Mouse (Mus musculus): ENCODE data around the gene Arhgap45.

Arhgap45 gene

DNA sequence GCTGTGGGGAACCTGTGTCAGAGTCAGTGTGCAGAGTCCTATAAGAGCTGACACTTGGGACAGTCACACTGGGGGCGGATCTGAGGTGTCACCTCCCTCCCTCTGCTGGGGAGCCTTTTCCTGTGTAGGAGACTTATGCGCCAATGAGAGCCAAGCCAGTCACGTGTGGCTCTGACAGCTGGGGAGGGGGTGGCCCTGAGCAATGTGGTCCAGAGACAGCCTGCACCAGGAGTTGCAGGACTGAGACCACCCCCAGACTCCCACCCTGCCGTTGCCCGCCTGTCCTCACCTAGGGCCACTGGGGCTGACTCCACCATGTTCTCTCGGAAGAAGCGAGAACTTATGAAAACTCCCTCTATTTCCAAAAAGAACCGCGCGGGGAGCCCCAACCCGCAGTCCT, at the start of gene Arhgap45:
Gene Arhgap45 (plus strand): TSS at position 143 of the 400 bp plus-strand sequence.
- peaks cover 34% of the 10 kb centered on the region for H3K27me3 ChIP-seq (ENCODE audit: insufficient read depth, low read length)
- H3K36me3 ChIP-seq (ENCODE audit: insufficient read depth, low read length): peaks cover 19% of the 10 kb centered on the region
- H3K4me3 ChIP-seq (replicated peaks; ENCODE audit: low read length): peak within 1 kb of the TSS; percentile 58; the same call in 1 of the 2 replicates
- H3K4me1 ChIP-seq (replicated peaks; ENCODE audit: low read depth, low read length): peaks cover 96% of the 10 kb centered on the region
- no peak for TF ChIP-seq POU5F1 (IDR thresholded peaks at IDR 0.05; ENCODE audit: borderline replicate concordance, low read length)
- TF ChIP-seq NANOG (IDR thresholded peaks at IDR 0.05; ENCODE audit: borderline replicate concordance, low read length): no peak
- no peak for TF ChIP-seq CTCF (conservative IDR thresholded peaks at IDR 0.05; ENCODE audit: low read length)
- H3K9me3 ChIP-seq (ENCODE audit: low read length): no peaks in the 10 kb centered on the region

DNA sequence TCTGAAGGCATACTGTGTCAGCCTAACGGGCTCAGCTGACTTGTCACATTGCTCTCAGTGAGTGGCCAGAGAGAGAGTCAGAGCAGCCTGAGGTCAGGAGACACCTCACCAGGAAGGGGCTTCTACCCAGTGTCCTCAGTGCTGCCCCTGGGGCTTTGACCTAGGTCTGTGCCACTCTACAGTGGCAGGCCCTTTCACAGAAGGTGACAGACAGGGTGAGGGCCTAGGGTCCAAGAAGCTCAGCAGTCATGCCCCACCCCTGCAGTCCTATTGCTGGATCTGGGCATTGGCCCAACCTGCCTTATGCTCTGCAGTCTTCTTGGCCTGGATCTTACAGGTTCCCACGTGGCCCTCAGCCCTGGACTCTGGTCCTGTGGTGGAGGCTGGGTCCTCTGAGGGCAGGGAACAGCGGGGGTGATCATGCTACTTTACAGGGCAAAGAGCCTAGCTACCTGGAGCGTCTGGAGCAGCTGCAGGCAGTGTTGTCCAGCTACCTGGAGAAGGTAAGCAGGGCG, 49.5 kb upstream of the Arhgap45 start:
- TF ChIP-seq POU5F1 (IDR thresholded peaks at IDR 0.05; ENCODE audit: borderline replicate concordance, low read length): no peak
- TF ChIP-seq CTCF (conservative IDR thresholded peaks at IDR 0.05; ENCODE audit: low read length): no peak
- no peak for TF ChIP-seq NANOG (IDR thresholded peaks at IDR 0.05; ENCODE audit: borderline replicate concordance, low read length)
- Histone ChIP-seq H3K4me3 (replicated peaks; ENCODE audit: low read length) (no peak overlapping the region), H3K36me3 (ENCODE audit: insufficient read depth, low read length) (peaks cover 77% of the 10 kb centered on the region)

DNA sequence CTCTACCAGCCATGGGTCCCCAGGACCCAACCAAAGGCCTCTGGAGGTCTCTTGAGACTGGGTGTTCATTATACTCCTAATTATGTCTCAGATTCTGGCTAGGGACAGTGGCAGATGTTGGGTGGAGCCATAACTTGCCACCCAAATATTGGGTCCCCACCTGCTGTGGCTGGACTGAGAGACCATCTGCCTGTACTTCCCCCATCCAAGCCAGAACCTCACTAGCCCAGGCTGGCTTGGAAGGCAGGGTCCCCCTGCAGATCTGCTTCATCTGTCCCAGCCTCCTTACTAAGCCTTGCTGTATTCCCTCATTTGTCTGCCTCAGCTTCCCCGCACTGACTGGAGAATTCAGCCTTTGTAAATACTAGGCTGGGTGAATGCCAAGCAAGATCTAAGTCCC, 48.3 kb upstream of the Arhgap45 start:
- Histone ChIP-seq H3K27me3 (ENCODE audit: insufficient read depth, low read length) (peaks cover 37% of the 10 kb centered on the region), H3K4me1 (replicated peaks; ENCODE audit: low read depth, low read length) (peaks cover 80% of the 10 kb centered on the region), H3K4me3 (replicated peaks; ENCODE audit: low read length) (no peak overlapping the region), H3K9me3 (ENCODE audit: low read length) (no peaks in the 10 kb centered on the region), H3K36me3 (ENCODE audit: insufficient read depth, low read length) (peaks cover 65% of the 10 kb centered on the region)
- no peak for TF ChIP-seq CTCF (conservative IDR thresholded peaks at IDR 0.05; ENCODE audit: low read length)
- TF ChIP-seq POU5F1 (IDR thresholded peaks at IDR 0.05; ENCODE audit: borderline replicate concordance, low read length): no peak
- TF ChIP-seq NANOG (IDR thresholded peaks at IDR 0.05; ENCODE audit: borderline replicate concordance, low read length): no peak

More for the DNA sequence above, 49.5 kb upstream of the Arhgap45 start:
- Histone ChIP-seq H3K27me3 (ENCODE audit: insufficient read depth, low read length) (peaks cover 26% of the 10 kb centered on the region), H3K9me3 (ENCODE audit: low read length) (no peaks in the 10 kb centered on the region), H3K4me1 (replicated peaks; ENCODE audit: low read depth, low read length) (peaks cover 82% of the 10 kb centered on the region)

DNA sequence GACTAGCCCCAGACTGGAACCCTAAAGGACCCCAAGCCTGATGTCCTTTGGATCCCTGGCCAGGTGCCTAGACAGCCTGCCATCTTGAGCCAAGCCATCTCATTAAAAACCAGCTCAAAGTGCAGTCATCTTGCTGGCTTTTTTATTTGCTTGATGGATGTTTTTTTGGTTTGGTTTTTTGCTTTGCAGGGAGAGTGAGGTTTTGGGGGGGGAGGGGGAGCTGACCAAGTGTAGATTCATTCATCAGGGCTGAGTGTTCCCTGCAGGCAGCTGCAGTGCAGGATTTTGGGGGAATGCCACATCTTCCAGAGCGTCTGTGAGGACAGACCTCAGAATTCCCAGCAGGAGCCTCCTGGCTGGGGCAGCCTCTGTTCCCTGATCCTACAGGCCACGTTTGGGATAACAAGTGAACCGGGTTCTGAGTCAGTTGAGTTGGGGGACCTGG, 47.3 kb upstream of the Arhgap45 start:
- Histone ChIP-seq H3K27me3 (ENCODE audit: insufficient read depth, low read length) (peaks cover 46% of the 10 kb centered on the region), H3K9me3 (ENCODE audit: low read length) (no peaks in the 10 kb centered on the region), H3K4me1 (replicated peaks; ENCODE audit: low read depth, low read length) (peaks cover 80% of the 10 kb centered on the region), H3K4me3 (replicated peaks; ENCODE audit: low read length) (no peak overlapping the region), H3K36me3 (ENCODE audit: insufficient read depth, low read length) (peaks cover 55% of the 10 kb centered on the region)
- TF ChIP-seq CTCF (conservative IDR thresholded peaks at IDR 0.05; ENCODE audit: low read length) (no peak), NANOG (IDR thresholded peaks at IDR 0.05; ENCODE audit: borderline replicate concordance, low read length) (no peak), POU5F1 (IDR thresholded peaks at IDR 0.05; ENCODE audit: borderline replicate concordance, low read length) (no peak)

DNA sequence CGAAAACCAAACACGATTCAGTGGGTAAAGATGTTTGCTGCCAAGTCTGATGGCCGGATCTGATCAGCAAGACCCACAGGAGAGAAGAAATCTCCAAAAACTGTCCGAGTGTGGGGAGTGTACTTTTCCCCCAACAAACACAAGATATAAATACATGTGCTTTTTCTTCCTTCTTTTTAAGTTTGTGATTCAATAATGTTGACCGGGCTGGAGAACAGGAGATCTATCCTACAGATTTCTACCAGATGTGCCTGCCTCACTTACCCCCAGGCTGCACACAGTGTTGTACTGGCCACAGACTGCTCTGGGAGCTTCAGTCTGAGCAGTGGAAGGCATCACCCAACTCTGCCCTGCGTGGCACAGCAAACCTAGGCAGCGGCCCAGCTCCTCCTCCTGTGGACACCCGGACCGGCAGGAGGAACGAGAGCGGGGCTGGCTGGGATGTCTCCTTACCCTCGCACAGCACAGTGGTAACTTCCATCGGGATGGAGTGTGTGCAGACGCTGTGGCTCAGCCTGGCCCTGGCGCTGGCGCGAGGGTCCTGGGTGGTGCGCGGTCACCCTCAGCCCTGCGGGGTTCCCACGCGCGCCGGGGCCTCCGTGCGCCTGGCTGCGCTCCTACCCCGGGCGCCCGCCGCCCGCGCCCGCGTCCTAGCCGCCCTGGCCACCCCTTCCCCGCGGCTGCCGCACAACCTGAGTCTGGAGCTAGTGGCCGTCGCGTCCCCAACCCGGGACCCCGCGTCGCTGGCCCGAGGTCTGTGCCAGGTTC, 45.9 kb upstream of the Arhgap45 start, which contains the start of gene Grin3b:
Gene Grin3b (plus strand): TSS at position 301 of the 768 bp plus-strand sequence.
- no peaks in the 10 kb centered on the region for H3K9me3 ChIP-seq (ENCODE audit: low read length)
- peak within 1 kb of the TSS; percentile 81 for H3K4me3 ChIP-seq (replicated peaks; ENCODE audit: low read length)
- peaks cover 60% of the 10 kb centered on the region for H3K27me3 ChIP-seq (ENCODE audit: insufficient read depth, low read length)
- peaks cover 41% of the 10 kb centered on the region for H3K36me3 ChIP-seq (ENCODE audit: insufficient read depth, low read length)
- H3K4me1 ChIP-seq (replicated peaks; ENCODE audit: low read depth, low read length): peaks cover 81% of the 10 kb centered on the region
- TF ChIP-seq NANOG (IDR thresholded peaks at IDR 0.05; ENCODE audit: borderline replicate concordance, low read length) (no peak), CTCF (conservative IDR thresholded peaks at IDR 0.05; ENCODE audit: low read length) (no peak)

DNA sequence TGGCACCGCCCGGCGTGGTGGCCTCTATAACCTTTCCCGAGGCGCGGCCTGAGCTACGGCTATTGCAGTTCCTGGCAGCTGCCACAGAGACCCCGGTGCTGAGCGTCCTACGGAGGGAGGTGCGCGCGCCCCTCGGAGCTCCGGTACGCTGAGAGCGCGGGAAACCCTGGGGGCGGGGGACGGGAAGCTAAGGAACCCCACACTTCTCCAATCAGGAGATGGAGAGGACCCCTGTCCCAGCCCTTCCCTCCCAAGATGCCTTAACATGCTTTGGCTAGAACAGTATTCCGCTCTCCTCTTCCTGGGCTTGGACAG, 45.3 kb upstream of the Arhgap45 start:
- TF ChIP-seq CTCF (conservative IDR thresholded peaks at IDR 0.05; ENCODE audit: low read length) (no peak), NANOG (IDR thresholded peaks at IDR 0.05; ENCODE audit: borderline replicate concordance, low read length) (no peak)
- H3K4me3 ChIP-seq (replicated peaks; ENCODE audit: low read length): peak overlapping the region; percentile 81
- H3K4me1 ChIP-seq (replicated peaks; ENCODE audit: low read depth, low read length): peaks cover 81% of the 10 kb centered on the region
- H3K36me3 ChIP-seq (ENCODE audit: insufficient read depth, low read length): peaks cover 35% of the 10 kb centered on the region
- H3K9me3 ChIP-seq (ENCODE audit: low read length): no peaks in the 10 kb centered on the region
- peaks cover 66% of the 10 kb centered on the region for H3K27me3 ChIP-seq (ENCODE audit: insufficient read depth, low read length)

DNA sequence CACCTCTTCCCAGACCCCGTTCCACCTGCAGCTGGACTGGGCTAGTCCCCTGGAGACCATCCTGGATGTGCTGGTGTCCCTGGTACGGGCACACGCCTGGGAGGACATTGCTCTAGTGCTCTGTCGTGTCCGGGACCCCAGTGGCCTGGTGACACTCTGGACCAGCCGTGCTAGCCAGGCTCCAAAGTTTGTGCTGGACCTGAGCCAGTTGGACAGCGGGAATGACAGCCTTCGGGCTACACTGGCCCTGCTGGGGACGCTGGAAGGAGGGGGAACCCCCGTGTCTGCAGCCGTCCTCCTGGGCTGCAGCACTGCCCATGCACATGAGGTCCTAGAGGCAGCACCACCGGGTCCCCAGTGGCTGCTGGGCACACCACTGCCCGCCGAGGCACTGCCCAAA, 43.6 kb upstream of the Arhgap45 start:
- peaks cover 78% of the 10 kb centered on the region for H3K4me1 ChIP-seq (replicated peaks; ENCODE audit: low read depth, low read length)
- H3K36me3 ChIP-seq (ENCODE audit: insufficient read depth, low read length): peaks cover 26% of the 10 kb centered on the region
- peaks cover 77% of the 10 kb centered on the region for H3K27me3 ChIP-seq (ENCODE audit: insufficient read depth, low read length)
- no peak for TF ChIP-seq POU5F1 (IDR thresholded peaks at IDR 0.05; ENCODE audit: borderline replicate concordance, low read length)
- TF ChIP-seq NANOG (IDR thresholded peaks at IDR 0.05; ENCODE audit: borderline replicate concordance, low read length): no peak
- no peak for TF ChIP-seq CTCF (conservative IDR thresholded peaks at IDR 0.05; ENCODE audit: low read length)
- no peaks in the 10 kb centered on the region for H3K9me3 ChIP-seq (ENCODE audit: low read length)
- H3K4me3 ChIP-seq (replicated peaks; ENCODE audit: low read length): peak overlapping the region; percentile 39; the same call in 1 of the 2 replicates

DNA sequence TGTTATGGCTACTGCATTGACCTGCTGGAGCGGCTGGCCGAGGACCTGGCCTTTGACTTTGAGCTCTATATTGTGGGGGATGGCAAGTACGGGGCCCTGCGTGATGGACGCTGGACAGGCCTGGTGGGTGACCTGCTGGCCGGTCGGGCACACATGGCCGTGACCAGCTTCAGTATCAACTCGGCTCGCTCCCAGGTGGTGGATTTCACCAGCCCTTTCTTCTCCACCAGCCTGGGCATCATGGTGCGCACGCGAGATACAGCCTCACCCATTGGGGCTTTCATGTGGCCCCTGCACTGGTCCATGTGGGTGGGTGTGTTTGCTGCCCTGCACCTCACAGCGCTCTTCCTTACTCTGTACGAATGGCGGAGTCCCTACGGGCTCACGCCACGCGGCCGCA, 42.4 kb upstream of the Arhgap45 start:
- TF ChIP-seq CTCF (conservative IDR thresholded peaks at IDR 0.05; ENCODE audit: low read length) (no peak), NANOG (IDR thresholded peaks at IDR 0.05; ENCODE audit: borderline replicate concordance, low read length) (no peak), POU5F1 (IDR thresholded peaks at IDR 0.05; ENCODE audit: borderline replicate concordance, low read length) (no peak)
- 0 out of 2 replicates have a peak overlapping the region, but pooled peaks have one; percentile 3 for H3K4me3 ChIP-seq (replicated peaks; ENCODE audit: low read length)
- no peaks in the 10 kb centered on the region for H3K9me3 ChIP-seq (ENCODE audit: low read length)
- H3K27me3 ChIP-seq (ENCODE audit: insufficient read depth, low read length): peaks cover 80% of the 10 kb centered on the region
- H3K4me1 ChIP-seq (replicated peaks; ENCODE audit: low read depth, low read length): peaks cover 81% of the 10 kb centered on the region
- H3K36me3 ChIP-seq (ENCODE audit: insufficient read depth, low read length): peaks cover 25% of the 10 kb centered on the region
